Mouse (Mus musculus) ES-E14 (cell line): ENCODE measurements around the gene Chrna5. TPM values are rescaled to one million over a fixed set of nuclear protein-coding genes. Genes with fewer than 3 reads are reported as not detected.
"Not testable (repeated sequence)": the region's sequence is repeated elsewhere in the genome, so short reads cannot be mapped to it uniquely, and the experiment has no call there.

Experiments
- DNase-seq: peaks from one replicate; pipeline ENCODE4 v3.0.0-alpha.2; 2013; ENCODE audit warnings: low read depth, low spot score
- H3K27ac ChIP-seq: 2 replicates; pipeline ENCODE4 v1.5.1; 2012; ENCODE audit warnings: low read depth, mild to moderate bottlenecking, low read length, moderate library complexity, mixed read lengths; ENCODE audit not compliant: poor library complexity, insufficient read depth, severe bottlenecking
- H3K36me3 ChIP-seq: 2 replicates; pipeline ENCODE4 v1.6.1; 2012; ENCODE audit warnings: mild to moderate bottlenecking, low read length, moderate library complexity, mixed read lengths; ENCODE audit not compliant: control insufficient read depth, poor library complexity, insufficient read depth, severe bottlenecking
- H3K4me1 ChIP-seq, 2 experiments: fragments of 150-350 bp in 1 of 2; sonication (generic) in 1 of 2; 2 replicates each; pipeline ENCODE4 v1.6.1; 2012; ENCODE audit warnings: low read length in 2 of 2, mild to moderate bottlenecking in 1 of 2, mixed read lengths in 1 of 2; ENCODE audit not compliant: control insufficient read depth in 2 of 2, insufficient read depth in 2 of 2, poor library complexity in 1 of 2
- H3K4me3 ChIP-seq, 2 experiments: fragments of 150-350 bp in 1 of 2; sonication (generic) in 1 of 2; 2 replicates each; pipeline ENCODE4 v1.5.1; 2012; ENCODE audit warnings: low read length in 2 of 2, low read depth in 1 of 2, mild to moderate bottlenecking in 1 of 2, mixed read lengths in 1 of 2; ENCODE audit not compliant: insufficient read depth in 1 of 2, poor library complexity in 1 of 2, severe bottlenecking in 1 of 2
- H3K9ac ChIP-seq: 2 replicates; pipeline ENCODE4 v1.6.1; 2012; ENCODE audit warnings: low read depth, mild to moderate bottlenecking, low read length, mixed read lengths; ENCODE audit not compliant: poor library complexity, insufficient read depth, severe bottlenecking
- H3K9me3 ChIP-seq: fragments of 150-350 bp; sonication (generic); 2 replicates; pipeline ENCODE4 v1.6.1; 2012; ENCODE audit warnings: low read depth, mild to moderate bottlenecking, low read length; ENCODE audit not compliant: control insufficient read depth, insufficient read depth
- CHD2 ChIP-seq: IDR thresholded peaks from 2 replicates; pipeline ENCODE4 v1.6.1; 2014; ENCODE audit warnings: mild to moderate bottlenecking, low read depth, low read length, inconsistent platforms
- HCFC1 ChIP-seq: IDR thresholded peaks from 2 replicates; pipeline ENCODE4 v1.6.1; 2012; ENCODE audit warnings: low read length, inconsistent platforms, borderline replicate concordance; ENCODE audit not compliant: insufficient read depth
- MAFK ChIP-seq: IDR thresholded peaks from 2 replicates; pipeline ENCODE4 v1.6.1; 2014; ENCODE audit warnings: mild to moderate bottlenecking, low read depth, low read length, inconsistent platforms; ENCODE audit not compliant: insufficient read depth
- ZC3H11A ChIP-seq: IDR thresholded peaks from 2 replicates; pipeline ENCODE4 v1.6.1; 2012; ENCODE audit warnings: low read depth, mild to moderate bottlenecking, inconsistent platforms, low read length, borderline replicate concordance
- ZNF384 ChIP-seq: IDR thresholded peaks from 2 replicates; pipeline ENCODE4 v1.6.1; 2012; ENCODE audit warnings: low read depth, low read length, inconsistent platforms
- in situ Hi-C, 2 experiments: fragments of 600-800 bp; cut with MboI; formaldehyde crosslinking; loops; one replicate each; pipeline ENCODE4 v1.15.1; 2025; ENCODE audit warnings: low sequenced_read_pairs in 2 of 2, inconsistent platforms in 1 of 2; ENCODE audit not compliant: unreplicated experiment in 2 of 2
- total RNA-seq: library from RNA; depleted of rRNA; stranded (reverse); fragments of 300-350 nt; gene quantifications from 2 replicates; pipeline ENCODE4 v1.2.3, GENCODE M21; 2012

Gene Chrna5
- total RNA-seq, 1 experiment = 1.3 TPM

DNA sequence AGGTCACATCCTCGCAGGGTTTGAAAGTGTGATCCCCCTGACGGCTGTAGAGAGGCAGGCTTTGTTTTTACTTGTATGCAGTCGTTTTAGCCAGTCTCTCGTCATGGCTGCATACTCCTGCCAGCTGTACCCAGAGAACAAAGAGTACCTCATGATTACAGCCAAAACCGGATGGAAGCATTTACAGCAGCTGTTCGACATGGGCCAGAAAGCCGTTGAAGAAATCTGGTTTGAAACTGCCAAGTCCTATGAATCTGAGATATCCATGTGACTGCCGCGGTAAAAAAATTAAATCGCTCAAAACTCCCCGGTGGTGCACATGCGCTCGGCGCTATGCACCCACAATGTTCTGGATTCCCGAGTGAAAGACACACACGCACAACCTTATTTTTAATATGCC, 34.4 kb upstream of the Chrna5 start:
- peak overlapping the region; percentile 54 for H3K9ac ChIP-seq
- H3K4me3 ChIP-seq = peak overlapping the region; percentile 39 to 57
- TF ChIP-seq HCFC1 (no peak), ZNF384 (no peak), ZC3H11A (no peak), MAFK (no peak), CHD2 (no peak)
- H3K4me1 ChIP-seq = peaks cover 0 to 1% of the 10 kb centered on the region in 2 experiments; a peak in 1 of 4 replicates
- H3K27ac ChIP-seq = no peak overlapping the region
- H3K36me3 ChIP-seq = no peaks in the 10 kb centered on the region
- in situ Hi-C loops = loop anchor here in 1 of 2 experiments (25.0 kb wide), 1 partner anchor 166 kb away; no protein-coding TSS in a partner anchor
- no peaks in the 10 kb centered on the region for H3K9me3 ChIP-seq
- no peak for DNase-seq

DNA sequence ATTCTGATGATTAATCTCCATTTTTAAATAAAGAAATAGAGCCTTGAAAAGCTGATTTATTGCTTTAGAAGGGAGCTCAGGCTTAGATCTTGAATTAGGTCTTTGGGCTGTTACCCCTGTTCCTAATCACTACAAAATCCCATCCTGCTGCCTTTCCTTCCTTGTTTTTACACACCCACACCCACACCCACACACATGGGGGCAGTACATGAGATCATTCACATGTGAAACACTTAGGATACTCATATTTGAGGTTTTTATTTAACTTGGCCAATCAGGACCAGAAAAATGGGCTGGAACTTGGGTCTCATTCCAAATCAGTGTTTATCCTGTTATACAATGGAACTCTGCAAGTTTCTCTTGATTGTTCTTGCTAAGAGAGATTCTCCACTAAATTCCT, 31.2 kb upstream of the Chrna5 start:
- Histone ChIP-seq H3K9me3 (no peaks in the 10 kb centered on the region), H3K27ac (no peak overlapping the region), H3K4me3 (no peak overlapping the region), H3K9ac (no peak overlapping the region), H3K4me1 (peaks cover 1 to 2% of the 10 kb centered on the region in 2 experiments; a peak in 1 of 4 replicates), H3K36me3 (peaks cover 17% of the 10 kb centered on the region)
- in situ Hi-C loops = loop anchor here in 1 of 2 experiments (25.0 kb wide), 1 partner anchor 163 kb away; no protein-coding TSS in a partner anchor
- DNase-seq = no peak
- TF ChIP-seq HCFC1 (no peak), ZC3H11A (no peak), MAFK (no peak), ZNF384 (no peak), CHD2 (no peak)

DNA sequence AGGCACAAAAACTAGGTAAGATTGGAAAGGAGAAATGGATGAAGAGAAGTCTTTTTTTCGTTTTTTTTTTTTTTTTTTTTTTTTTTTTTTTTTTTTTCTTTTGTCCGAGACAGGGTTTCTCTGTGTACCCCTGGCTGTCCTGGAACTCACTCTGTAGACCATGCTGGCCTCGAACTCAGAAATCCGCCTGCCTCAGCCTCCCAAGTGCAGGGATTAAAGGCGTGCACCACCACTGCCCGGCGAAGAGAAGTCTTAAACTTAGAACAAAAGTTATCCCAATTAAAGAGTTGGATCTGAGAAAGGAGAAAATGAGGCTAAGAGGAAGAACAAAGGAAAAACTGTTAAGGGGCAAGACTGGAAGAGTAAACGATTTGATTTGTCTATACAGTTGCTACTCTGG, 30.5 kb upstream of the Chrna5 start:
- H3K4me1 ChIP-seq, in situ Hi-C loops, H3K9me3 ChIP-seq, DNase-seq, H3K27ac ChIP-seq: not testable (repeated sequence)
- peaks cover 19% of the 10 kb centered on the region for H3K36me3 ChIP-seq
- peak overlapping the region; percentile 26; the same call in 1 of the 2 replicates for H3K9ac ChIP-seq
- peak overlapping the region; percentile 47 to 96 for H3K4me3 ChIP-seq

DNA sequence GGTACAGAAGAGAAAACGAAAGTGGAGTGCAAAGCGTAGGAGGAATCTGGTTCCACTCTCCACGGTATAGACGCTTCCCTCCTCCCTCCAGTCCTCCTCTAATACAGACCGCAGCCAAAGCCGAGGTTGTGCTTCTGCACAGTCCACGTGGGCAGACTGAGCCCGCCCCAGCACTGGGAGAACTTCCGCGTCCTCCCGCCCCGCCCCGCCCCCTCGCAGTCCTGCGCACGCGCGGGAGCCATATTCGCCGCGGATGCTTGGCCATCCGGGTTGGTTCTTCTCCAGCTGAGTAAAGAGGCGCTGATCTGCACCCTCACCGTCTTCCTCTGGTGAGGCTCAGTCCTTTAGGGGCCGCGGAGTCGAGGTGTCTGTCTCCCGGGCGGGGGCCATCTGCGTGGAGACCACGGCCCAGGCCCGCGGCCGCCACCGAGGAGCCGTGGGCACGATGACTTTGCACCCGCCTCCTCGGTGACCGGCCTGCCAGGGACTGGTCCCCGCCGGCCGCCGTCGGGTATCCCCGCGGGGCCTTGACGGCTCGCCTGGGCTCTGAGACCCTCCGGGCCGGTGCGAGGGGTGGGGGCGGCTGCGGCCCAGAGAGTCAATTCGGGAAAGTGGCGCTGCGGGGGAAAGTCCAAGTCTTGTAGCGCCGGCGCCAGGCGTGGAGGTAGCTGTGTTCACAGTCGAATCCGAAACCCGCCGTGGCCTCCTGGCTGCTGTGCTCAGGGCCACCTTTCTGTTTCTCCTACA, 29.9 kb upstream of the Chrna5 start, which contains the start of the genes Psma4 and AY074887:
Psma4 (plus strand) TSS at position 216 of the 747 bp plus-strand sequence.
AY074887 (minus strand) TSS at position 424 of the 747 bp plus-strand sequence.
- in situ Hi-C loops = no loop called here
- Histone ChIP-seq H3K4me1 (peaks cover 1 to 2% of the 10 kb centered on the region in 2 experiments; a peak in 1 of 4 replicates), H3K27ac (peak within 1 kb of the TSS; percentile 16; the same call in 1 of the 2 replicates), H3K9ac (peak within 1 kb of the TSS; percentile 94), H3K9me3 (no peaks in the 10 kb centered on the region), H3K36me3 (peaks cover 25% of the 10 kb centered on the region), H3K4me3 (peak within 1 kb of the TSS; percentile 91 to 96)
- TF ChIP-seq CHD2 (no peak), ZNF384 (no peak), MAFK (no peak), ZC3H11A (no peak), HCFC1 (no peak)
- peak; percentile 90 for DNase-seq

DNA sequence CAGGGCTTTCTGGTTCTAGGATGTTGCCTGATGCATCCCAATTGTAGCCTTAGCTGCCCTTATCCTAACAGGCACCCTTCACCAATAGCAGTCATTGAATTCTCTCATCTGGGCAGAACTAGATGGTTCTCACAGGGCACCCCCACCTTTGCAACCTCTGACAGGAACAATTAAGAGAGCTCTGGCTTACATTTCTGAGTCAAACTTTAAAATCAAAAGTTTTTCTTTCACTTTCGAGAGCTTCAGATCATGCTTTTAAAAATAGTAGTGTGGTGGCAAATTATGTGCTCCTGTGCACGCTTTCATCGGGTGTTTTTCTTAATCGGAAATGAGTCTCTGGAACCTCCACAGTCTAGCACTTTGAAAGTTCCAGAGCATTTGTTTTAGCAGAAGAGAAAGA, 19.6 kb upstream of the Chrna5 start:
- Histone ChIP-seq H3K9me3 (no peaks in the 10 kb centered on the region), H3K4me3 (no peak overlapping the region), H3K27ac (no peak overlapping the region), H3K9ac (no peak overlapping the region), H3K36me3 (peaks cover 18% of the 10 kb centered on the region), H3K4me1 (no peaks in the 10 kb centered on the region)
- no peak for DNase-seq
- in situ Hi-C loops = no loop called here
- TF ChIP-seq ZC3H11A (no peak), HCFC1 (no peak), ZNF384 (no peak), CHD2 (no peak), MAFK (no peak)
